ENCODE assay signal across 10 mouse cellular contexts in the genomic region with DNA sequence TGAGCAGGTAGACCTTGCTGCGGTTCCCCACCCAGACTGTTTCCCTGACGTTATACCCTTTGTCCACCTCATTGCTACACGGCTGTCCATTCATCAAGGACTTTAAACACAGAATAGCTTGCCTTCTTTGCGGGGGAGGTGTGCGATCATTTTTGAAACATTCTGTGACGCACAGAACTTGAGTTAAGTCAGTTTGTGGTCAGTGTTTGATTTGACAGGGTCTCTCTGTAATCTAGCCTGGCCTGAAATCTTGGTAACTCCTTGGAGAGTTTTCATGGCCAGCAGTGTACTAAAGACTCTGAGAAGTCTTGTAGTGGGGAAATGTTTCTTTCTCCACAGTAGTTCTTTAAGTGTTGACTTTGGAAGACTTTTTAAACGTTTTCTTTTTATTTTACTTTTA. TPM values are rescaled to one million over a fixed set of nuclear protein-coding genes. Genes with fewer than 3 reads are reported as not detected.
A peak's percentile ranks its signal among the peaks of the same experiment; 100 is the strongest.
DNase-seq lines count a peak whose midpoint lies in the region; ATAC-seq and TF ChIP-seq lines count a peak whose summit lies in the region.
"Had no signal": no experiment of that assay in that cellular context is flagged by ENCODE, and none has a peak within 500 bp of the region (broad histone marks: within the 10 kb centered on the region; RNA-seq: fewer than 3 reads in every experiment).

No protein-coding gene starts in this region.

- no peak for DNase-seq in kidney, postnatal 14 days
- DNase-seq in liver, embryonic 11.5 days (ENCODE audit: low spot score): no peak
- no peak for DNase-seq in cerebellum, postnatal 4 days (ENCODE audit: low spot score in 2 of 2)
- DNase-seq in adrenal gland, postnatal 36 days: no peak
- DNase-seq in layer of hippocampus, adult 8-10 months (ENCODE audit: low spot score in 2 of 2): no peak

- ATAC-seq in kidney, embryonic 16.5 days (ENCODE audit: low FRiP score, low TSS enrichment): no peak
- no peak for ATAC-seq in embryonic facial prominence, embryonic 15.5 days (ENCODE audit: insufficient number of reproducible peaks, low FRiP score, low TSS enrichment, low read depth)
- ATAC-seq in liver, embryonic 11.5 days (replicated peaks; ENCODE audit: low FRiP score): no peak

- no peaks in the 10 kb centered on the region for H3K36me3 ChIP-seq in kidney, embryonic 16.5 days (ENCODE audit: insufficient read depth, low read length)
- H3K36me3 ChIP-seq in E14TG2a.4 (ENCODE audit: insufficient read depth, low read length): no peaks in the 10 kb centered on the region
- H3K36me3 ChIP-seq in embryonic facial prominence, embryonic 15.5 days: no peaks in the 10 kb centered on the region
- H3K36me3 ChIP-seq in liver, embryonic 11.5 days (ENCODE audit: control insufficient read depth, insufficient read depth, low read length): no peaks in the 10 kb centered on the region
- H3K36me3 ChIP-seq: hindbrain, embryonic 12.5 days had no signal

- no peak overlapping the region; the same call in 1 of the 2 replicates for H3K4me3 ChIP-seq in kidney, embryonic 16.5 days (ENCODE audit: low read length)
- H3K4me3 ChIP-seq in E14TG2a.4 (replicated peaks; ENCODE audit: low read length): peak overlapping the region; percentile 65
- no peak overlapping the region for H3K4me3 ChIP-seq in embryonic facial prominence, embryonic 15.5 days (replicated peaks)
- H3K4me3 ChIP-seq in liver, embryonic 11.5 days (ENCODE audit: low read depth, low read length): peak overlapping the region; percentile 35
- H3K4me3 ChIP-seq: hindbrain, embryonic 12.5 days had no signal

- WGBS in kidney, embryonic 16.5 days: 47% methylated on average over 7 of the region's 7 CpGs
- 71% methylated on average over 7 of the region's 7 CpGs for WGBS in embryonic facial prominence, embryonic 15.5 days
- WGBS in liver, embryonic 11.5 days: 41% methylated on average over 7 of the region's 7 CpGs

- no peaks in the 10 kb centered on the region for H3K9me3 ChIP-seq in kidney, embryonic 16.5 days (ENCODE audit: low read length)
- peaks cover 3% of the 10 kb centered on the region; the same call in 1 of the 2 replicates for H3K9me3 ChIP-seq in E14TG2a.4 (ENCODE audit: low read length)
- no peaks in the 10 kb centered on the region for H3K9me3 ChIP-seq in embryonic facial prominence, embryonic 15.5 days (replicated peaks)
- H3K9me3 ChIP-seq in liver, embryonic 11.5 days (ENCODE audit: control insufficient read depth, low read length): no peaks in the 10 kb centered on the region
- H3K9me3 ChIP-seq: hindbrain, embryonic 12.5 days had no signal

- H3K4me2 ChIP-seq in kidney, embryonic 16.5 days (replicated peaks; ENCODE audit: low read depth, low read length): peak overlapping the region; percentile 46
- peak overlapping the region; percentile 27; the same call in 1 of the 2 replicates for H3K4me2 ChIP-seq in embryonic facial prominence, embryonic 15.5 days (replicated peaks)
- H3K4me2 ChIP-seq in liver, embryonic 11.5 days: peak overlapping the region; percentile 73

- H3K4me1 ChIP-seq in kidney, embryonic 16.5 days (ENCODE audit: insufficient read depth, low read length): peaks cover 21% of the 10 kb centered on the region
- H3K4me1 ChIP-seq in E14TG2a.4 (replicated peaks; ENCODE audit: low read depth, low read length): peaks cover 46% of the 10 kb centered on the region
- peaks cover 8% of the 10 kb centered on the region for H3K4me1 ChIP-seq in embryonic facial prominence, embryonic 15.5 days
- H3K4me1 ChIP-seq in liver, embryonic 11.5 days (replicated peaks; ENCODE audit: control insufficient read depth, insufficient read depth, low read length): peaks cover 19% of the 10 kb centered on the region

- no peak for TF ChIP-seq CTCF in E14TG2a.4 (conservative IDR thresholded peaks at IDR 0.05; ENCODE audit: low read length)

- peak overlapping the region; percentile 48; the same call in 1 of the 2 replicates for H3K9ac ChIP-seq in kidney, embryonic 16.5 days (replicated peaks; ENCODE audit: low read length)
- H3K9ac ChIP-seq in embryonic facial prominence, embryonic 15.5 days: no peak overlapping the region
- peak overlapping the region; percentile 43; the same call in 1 of the 2 replicates for H3K9ac ChIP-seq in liver, embryonic 11.5 days (ENCODE audit: low read depth, low read length)
- H3K9ac ChIP-seq: hindbrain, embryonic 12.5 days had no signal

- no peaks in the 10 kb centered on the region for H3K27me3 ChIP-seq in kidney, embryonic 16.5 days (ENCODE audit: insufficient read depth, low read length)
- H3K27me3 ChIP-seq in E14TG2a.4 (ENCODE audit: insufficient read depth, low read length): no peaks in the 10 kb centered on the region
- H3K27me3 ChIP-seq in embryonic facial prominence, embryonic 15.5 days: no peaks in the 10 kb centered on the region
- H3K27me3 ChIP-seq in liver, embryonic 11.5 days (replicated peaks; ENCODE audit: control insufficient read depth, insufficient read depth, low read length): no peaks in the 10 kb centered on the region
- H3K27me3 ChIP-seq: hindbrain, embryonic 12.5 days had no signal

- peak overlapping the region; percentile 61 for H3K27ac ChIP-seq in kidney, embryonic 16.5 days (ENCODE audit: low read length)
- H3K27ac ChIP-seq in embryonic facial prominence, embryonic 15.5 days (replicated peaks): 0 out of 2 replicates have a peak overlapping the region, but pooled peaks have one; percentile 39
- H3K27ac ChIP-seq in liver, embryonic 11.5 days (ENCODE audit: low read depth, low read length): peak overlapping the region; percentile 48; the same call in 1 of the 2 replicates

RNA-seq across cellular contexts. Expression of a gene that starts 5.0 kb away (rescaled TPM):
- polyA plus RNA-seq in kidney, embryonic 16.5 days (2015; fragmentation: Nextera tagmentation; extraction: Ambion mirVana): 1.8 TPM in 1 of 2 replicates, not detected in the other
- 0.51 TPM in 1 of 2 replicates, not detected in the other for polyA plus RNA-seq in embryonic facial prominence, embryonic 15.5 days (2015; fragmentation: Nextera tagmentation; extraction: Ambion mirVana)
- polyA plus RNA-seq in liver, embryonic 11.5 days (2014; fragmentation: Nextera tagmentation; extraction: Ambion mirVana): not detected in 2 replicates
- total RNA-seq in adrenal gland, postnatal 36 days (2021): not detected
- not detected for total RNA-seq in layer of hippocampus, adult 8-10 months (2022)
- total RNA-seq: left cerebral cortex, postnatal 14 days had no signal
- polyA plus RNA-seq: hindbrain, embryonic 12.5 days had no signal

Comparison
In these comparisons a context has a peak if more than half of its experiments do, and no peak if none do; other contexts are left out.
1. H3K4me3 ChIP-seq: peak in E14TG2a.4 (single experiment) and liver, embryonic 11.5 days (single experiment); none in kidney, embryonic 16.5 days (single experiment) and embryonic facial prominence, embryonic 15.5 days (single experiment).
2. Peak in every context shown above with its lines, with median percentiles within 50 percentile points of each other: H3K27ac ChIP-seq and H3K4me2 ChIP-seq.